Mouse (Mus musculus) T-helper 17 cell (primary cell): ENCODE measurements at regions not wholly inside any gene's neighbourhood (a gene's known extent, or its start where the extent isn't known, plus 50 kb on each side); places are given as distances from the start of the nearest gene placed in this dataset.

Source experiments
- in situ Hi-C, 2 experiments: fragments of 300-600 bp; cut with MboI, MseI; formaldehyde crosslinking; loops; 1 replicate in 1 of 2; 2 replicates in 1 of 2; pipeline ENCODE4 v1.15.1; 2025; ENCODE audit warnings: high pct_unique_total_duplicates in 2 of 2

GRCm38 (mm10) chr3:51002662-51003061 is 221.6 kb upstream of the Noct start:
- in situ Hi-C loops, result no loop called here

GRCm38 (mm10) chr3:51003506-51004170 is 220.6 kb upstream of the Noct start:
- in situ Hi-C loops, result no loop called here

- in situ Hi-C loops, result no loop called here
Measured at GRCm38 (mm10) chr3:51004216-51004615, 220.0 kb upstream of the Noct start.

GRCm38 (mm10) chr3:51009098-51009497 is 215.1 kb upstream of the Noct start:
- in situ Hi-C loops, result no loop called here

- in situ Hi-C loops, result loop anchor here in 1 of 2 experiments (5.0 kb wide), 1 partner anchor 327 kb away; no protein-coding TSS in a partner anchor
Measured at GRCm38 (mm10) chr3:51019650-51020346, 204.4 kb upstream of the Noct start.

GRCm38 (mm10) chr3:51024655-51025054 is 199.6 kb upstream of the Noct start:
- in situ Hi-C loops, result no loop called here

- in situ Hi-C loops, result no loop called here
Measured at GRCm38 (mm10) chr3:51031821-51032220, 192.4 kb upstream of the Noct start.

- in situ Hi-C loops, result no loop called here
Measured at GRCm38 (mm10) chr3:51033292-51033691, 191.0 kb upstream of the Noct start.

- in situ Hi-C loops, result no loop called here
Measured at GRCm38 (mm10) chr3:51036700-51037306, 187.4 kb upstream of the Noct start.

- in situ Hi-C loops, result loop anchor here in 1 of 2 experiments (10.0 kb wide), 1 partner anchor 908 kb away; no protein-coding TSS in a partner anchor
Measured at GRCm38 (mm10) chr3:51042223-51042846, 181.9 kb upstream of the Noct start.

- in situ Hi-C loops, result loop anchor here in 1 of 2 experiments (10.0 kb wide), 1 partner anchor 914 kb away; no protein-coding TSS in a partner anchor
Measured at GRCm38 (mm10) chr3:51048739-51049138, 175.5 kb upstream of the Noct start.

- in situ Hi-C loops, result no loop called here
Measured at GRCm38 (mm10) chr3:51050156-51050555, 174.1 kb upstream of the Noct start.

- in situ Hi-C loops, result no loop called here
Measured at GRCm38 (mm10) chr3:51055004-51055403, 169.2 kb upstream of the Noct start.

GRCm38 (mm10) chr3:51064201-51064600 is 160.0 kb upstream of the Noct start:
- in situ Hi-C loops, result no loop called here

- in situ Hi-C loops, result no loop called here
Measured at GRCm38 (mm10) chr3:51066373-51066772, 157.9 kb upstream of the Noct start.

- in situ Hi-C loops, result no loop called here
Measured at GRCm38 (mm10) chr3:51072417-51072816, 151.8 kb upstream of the Noct start.

GRCm38 (mm10) chr3:51073003-51073679 is 151.1 kb upstream of the Noct start:
- in situ Hi-C loops, result no loop called here

GRCm38 (mm10) chr3:51073743-51074319 is 150.4 kb upstream of the Noct start:
- in situ Hi-C loops, result no loop called here

GRCm38 (mm10) chr3:51075219-51075920 is 148.9 kb upstream of the Noct start:
- in situ Hi-C loops, result no loop called here

- in situ Hi-C loops, result no loop called here
Measured at GRCm38 (mm10) chr3:51078459-51078858, 145.8 kb upstream of the Noct start.

GRCm38 (mm10) chr3:51080415-51080814 is 143.8 kb upstream of the Noct start:
- in situ Hi-C loops, result no loop called here
